Mouse (Mus musculus): ENCODE measurements at regions not wholly inside any gene's neighbourhood (a gene's known extent, or its start where the extent isn't known, plus 50 kb on each side); places are given as distances from the start of the nearest gene placed in this dataset.
A peak's percentile ranks its signal among the peaks of the same experiment; 100 is the strongest.

GRCm38 (mm10) chr8:44455433-44455832, 479.8 kb upstream of the Fat1 start:
- ATAC-seq: peak; percentile 17; the same call in 1 of the 2 replicates
- 49% methylated on average over 3 of the region's 3 CpGs for WGBS

GRCm38 (mm10) chr8:44456336-44456735, 478.9 kb upstream of the Fat1 start:
- H3K9ac ChIP-seq (ENCODE audit: low read depth, low read length): no peak overlapping the region
- H3K4me2 ChIP-seq (replicated peaks; ENCODE audit: low read depth): peak overlapping the region; percentile 14
- H3K36me3 ChIP-seq (ENCODE audit: control insufficient read depth, insufficient read depth): no peaks in the 10 kb centered on the region
- TF ChIP-seq CTCF (IDR thresholded peaks at IDR 0.05; ENCODE audit: low read depth): no peak
- no peak overlapping the region for H3K4me3 ChIP-seq (ENCODE audit: low read depth, low read length)
- H3K4me1 ChIP-seq (replicated peaks; ENCODE audit: control insufficient read depth, insufficient read depth, low read length): no peaks in the 10 kb centered on the region
- H3K27ac ChIP-seq (ENCODE audit: low read depth, low read length): no peak overlapping the region
- 36% methylated on average over 7 of the region's 7 CpGs for WGBS
- no peaks in the 10 kb centered on the region for H3K9me3 ChIP-seq (ENCODE audit: control insufficient read depth)
- 0 out of 2 replicates have a peak, but pooled peaks cover 4% of the 10 kb centered on the region for H3K27me3 ChIP-seq (replicated peaks; ENCODE audit: control insufficient read depth, insufficient read depth, low read length)
- peak; percentile 93 for ATAC-seq

More at GRCm38 (mm10) chr8:44455433-44455832, 479.8 kb upstream of the Fat1 start:
- no peak overlapping the region for H3K4me3 ChIP-seq (ENCODE audit: low read depth, low read length)
- no peaks in the 10 kb centered on the region for H3K9me3 ChIP-seq (ENCODE audit: control insufficient read depth)
- TF ChIP-seq CTCF (IDR thresholded peaks at IDR 0.05; ENCODE audit: low read depth): no peak
- no peak overlapping the region for H3K9ac ChIP-seq (ENCODE audit: low read depth, low read length)
- 0 out of 2 replicates have a peak, but pooled peaks cover 4% of the 10 kb centered on the region for H3K27me3 ChIP-seq (replicated peaks; ENCODE audit: control insufficient read depth, insufficient read depth, low read length)
- no peaks in the 10 kb centered on the region for H3K4me1 ChIP-seq (replicated peaks; ENCODE audit: control insufficient read depth, insufficient read depth, low read length)
- no peak overlapping the region for H3K4me2 ChIP-seq (replicated peaks; ENCODE audit: low read depth)
- H3K27ac ChIP-seq (ENCODE audit: low read depth, low read length): no peak overlapping the region
- no peaks in the 10 kb centered on the region for H3K36me3 ChIP-seq (ENCODE audit: control insufficient read depth, insufficient read depth)

- Histone ChIP-seq H3K27ac (ENCODE audit: low read depth, low read length) (no peak overlapping the region), H3K27me3 (replicated peaks; ENCODE audit: control insufficient read depth, insufficient read depth, low read length) (no peaks in the 10 kb centered on the region), H3K4me3 (ENCODE audit: low read depth, low read length) (no peak overlapping the region), H3K36me3 (ENCODE audit: control insufficient read depth, insufficient read depth) (no peaks in the 10 kb centered on the region), H3K9me3 (ENCODE audit: control insufficient read depth) (0 out of 2 replicates have a peak, but pooled peaks cover 2% of the 10 kb centered on the region), H3K4me1 (replicated peaks; ENCODE audit: control insufficient read depth, insufficient read depth, low read length) (no peaks in the 10 kb centered on the region), H3K9ac (ENCODE audit: low read depth, low read length) (no peak overlapping the region), H3K4me2 (replicated peaks; ENCODE audit: low read depth) (no peak overlapping the region)
- ATAC-seq: no peak
- no peak for TF ChIP-seq CTCF (IDR thresholded peaks at IDR 0.05; ENCODE audit: low read depth)
- WGBS: 83% methylated on average over 3 of the region's 3 CpGs
Measured at GRCm38 (mm10) chr8:44466409-44467078, 468.7 kb upstream of the Fat1 start.

- ATAC-seq: no peak
- Histone ChIP-seq H3K4me2 (replicated peaks; ENCODE audit: low read depth) (no peak overlapping the region), H3K27ac (ENCODE audit: low read depth, low read length) (no peak overlapping the region), H3K4me1 (replicated peaks; ENCODE audit: control insufficient read depth, insufficient read depth, low read length) (no peaks in the 10 kb centered on the region), H3K9me3 (ENCODE audit: control insufficient read depth) (no peaks in the 10 kb centered on the region), H3K4me3 (ENCODE audit: low read depth, low read length) (no peak overlapping the region), H3K27me3 (replicated peaks; ENCODE audit: control insufficient read depth, insufficient read depth, low read length) (no peaks in the 10 kb centered on the region), H3K36me3 (ENCODE audit: control insufficient read depth, insufficient read depth) (no peaks in the 10 kb centered on the region), H3K9ac (ENCODE audit: low read depth, low read length) (no peak overlapping the region)
- WGBS: 59% methylated on average over 1 of the region's 1 CpGs
- no peak for TF ChIP-seq CTCF (IDR thresholded peaks at IDR 0.05; ENCODE audit: low read depth)
Measured at GRCm38 (mm10) chr8:44512876-44513275, 422.4 kb upstream of the Fat1 start.

GRCm38 (mm10) chr8:44525915-44526314, 409.3 kb upstream of the Fat1 start:
- Histone ChIP-seq H3K4me1 (replicated peaks; ENCODE audit: control insufficient read depth, insufficient read depth, low read length) (no peaks in the 10 kb centered on the region), H3K36me3 (ENCODE audit: control insufficient read depth, insufficient read depth) (no peaks in the 10 kb centered on the region), H3K27ac (ENCODE audit: low read depth, low read length) (no peak overlapping the region), H3K9ac (ENCODE audit: low read depth, low read length) (no peak overlapping the region), H3K27me3 (replicated peaks; ENCODE audit: control insufficient read depth, insufficient read depth, low read length) (no peaks in the 10 kb centered on the region), H3K4me3 (ENCODE audit: low read depth, low read length) (no peak overlapping the region), H3K4me2 (replicated peaks; ENCODE audit: low read depth) (no peak overlapping the region), H3K9me3 (ENCODE audit: control insufficient read depth) (no peaks in the 10 kb centered on the region)
- ATAC-seq: no peak
- TF ChIP-seq CTCF (IDR thresholded peaks at IDR 0.05; ENCODE audit: low read depth): no peak

- WGBS: 69% methylated on average over 1 of the region's 1 CpGs
- no peaks in the 10 kb centered on the region for H3K9me3 ChIP-seq (ENCODE audit: control insufficient read depth)
- no peak overlapping the region for H3K4me2 ChIP-seq (replicated peaks; ENCODE audit: low read depth)
- no peak for TF ChIP-seq CTCF (IDR thresholded peaks at IDR 0.05; ENCODE audit: low read depth)
- H3K36me3 ChIP-seq (ENCODE audit: control insufficient read depth, insufficient read depth): no peaks in the 10 kb centered on the region
- no peak overlapping the region for H3K27ac ChIP-seq (ENCODE audit: low read depth, low read length)
- no peaks in the 10 kb centered on the region for H3K4me1 ChIP-seq (replicated peaks; ENCODE audit: control insufficient read depth, insufficient read depth, low read length)
- H3K27me3 ChIP-seq (replicated peaks; ENCODE audit: control insufficient read depth, insufficient read depth, low read length): no peaks in the 10 kb centered on the region
- H3K4me3 ChIP-seq (ENCODE audit: low read depth, low read length): no peak overlapping the region
- no peak overlapping the region for H3K9ac ChIP-seq (ENCODE audit: low read depth, low read length)
- no peak for ATAC-seq
Measured at GRCm38 (mm10) chr8:44529696-44530095, 405.6 kb upstream of the Fat1 start.
